Mouse (Mus musculus) liver, embryonic 14.5 days (tissue): Measurements from ENCODE around the gene Tmem143. TPM values are rescaled to one million over a fixed set of nuclear protein-coding genes. Genes with fewer than 3 reads are reported as not detected.

Experiments
- ATAC-seq: fragments of 200-750 bp; cut with Nextera tagmentation; 2 replicates; pipeline ENCODE4 v1.8.0; 2017; ENCODE audit warnings: moderate number of reproducible peaks, mild to moderate bottlenecking, moderate library complexity; ENCODE audit not compliant: insufficient read depth
- DNase-seq, 3 experiments: peaks; one replicate each; pipeline ENCODE4 v3.0.0-alpha.2; 2012 to 2013; ENCODE audit warnings: low read depth in 3 of 3, low spot score in 3 of 3
- H3K27ac ChIP-seq: fragments of 300-500 bp; sonication (generic); 2 replicates; pipeline ENCODE4 v1.5.1; 2014; ENCODE audit warnings: moderate library complexity, mild to moderate bottlenecking, control low read depth, inconsistent platforms
- H3K27me3 ChIP-seq: fragments of 300-500 bp; sonication (generic); 2 replicates; pipeline ENCODE4 v1.6.1; 2014; ENCODE audit warnings: mild to moderate bottlenecking, low read length, moderate library complexity; ENCODE audit not compliant: control insufficient read depth, insufficient read depth
- H3K36me3 ChIP-seq: fragments of 300-500 bp; sonication (generic); replicated peaks from 2 replicates; pipeline ENCODE4 v1.6.1; 2014; ENCODE audit warnings: low read depth; ENCODE audit not compliant: control insufficient read depth, insufficient read depth
- H3K4me1 ChIP-seq, 2 experiments: fragments of 200-500 bp in 1 of 2; fragments of 300-500 bp in 1 of 2; sonication (generic) in 1 of 2; replicated peaks; 2 replicates each; pipeline ENCODE4 v1.6.1; 2012 to 2014; ENCODE audit warnings: antibody characterized with exemption in 1 of 2, inconsistent platforms in 1 of 2, low read length in 1 of 2; ENCODE audit not compliant: control insufficient read depth in 2 of 2, insufficient read depth in 2 of 2
- H3K4me2 ChIP-seq: fragments of 300-500 bp; sonication (generic); 2 replicates; pipeline ENCODE4 v1.6.1; 2014; ENCODE audit warnings: low read depth, mild to moderate bottlenecking, control low read depth, moderate library complexity
- H3K4me3 ChIP-seq, 2 experiments: fragments of 200-500 bp in 1 of 2; fragments of 300-500 bp in 1 of 2; sonication (generic) in 1 of 2; 2 replicates each; pipeline ENCODE4 v1.5.1; 2012 to 2014; ENCODE audit warnings: low read depth in 2 of 2, low read length in 2 of 2, mild to moderate bottlenecking in 2 of 2, control low read depth in 1 of 2, inconsistent platforms in 1 of 2, moderate library complexity in 1 of 2; ENCODE audit not compliant: insufficient read depth in 1 of 2
- H3K9ac ChIP-seq: fragments of 300-500 bp; sonication (generic); replicated peaks from 2 replicates; pipeline ENCODE4 v1.6.1; 2014; ENCODE audit warnings: mild to moderate bottlenecking, control low read depth, moderate library complexity
- H3K9me3 ChIP-seq: fragments of 300-500 bp; sonication (generic); 2 replicates; pipeline ENCODE4 v1.6.1; 2016; ENCODE audit warnings: low read length, mixed read lengths; ENCODE audit not compliant: control insufficient read depth
- CTCF ChIP-seq: IDR thresholded peaks from 2 replicates; pipeline ENCODE4 v1.5.1; 2016; ENCODE audit warnings: antibody characterized with exemption, low read depth, control low read depth
- EP300 ChIP-seq: IDR thresholded peaks from 2 replicates; pipeline ENCODE4 v1.6.1; 2016; ENCODE audit warnings: antibody characterized with exemption, low read depth
- whole genome bisulfite sequencing: fragments of 180-500 bp; shearing (Covaris S2); extraction: QIAGEN DNeasy Blood & Tissue Kit; methylation state at CpG from one replicate; pipeline ENCODE4 v1.1.7; 2014; ENCODE audit not compliant: insufficient replicate concordance; 5-methylcytosine and 5-hydroxymethylcytosine counted together
- polyA plus RNA-seq, 2 experiments: library from polyadenylated mRNA; depleted of rRNA in 1 of 2; stranded (reverse) in 1 of 2; unstranded in 1 of 2; fragments of >200 nt; fragmentation: Nextera tagmentation in 1 of 2; extraction: Ambion mirVana in 1 of 2; gene quantifications; 2 replicates each; pipeline versions ENCODE4 v1.2.1 to v1.2.3; 2012 to 2014

Tmem143 gene
- polyA plus RNA-seq (2012; rRNA removed) (8.6 and 10.2 TPM in 2 replicates), polyA plus RNA-seq (2014; fragmentation: Nextera tagmentation; extraction: Ambion mirVana) (2.4 and 2.7 TPM in 2 replicates)

- Histone ChIP-seq H3K9ac (peak within 1 kb of the TSS; percentile 61), H3K4me3 (peak within 1 kb of the TSS; percentile 54 to 79), H3K4me2 (peak within 1 kb of the TSS; percentile 94), H3K4me1 (peaks cover 11 to 17% of the 10 kb centered on the region in 2 experiments), H3K27me3 (no peaks in the 10 kb centered on the region), H3K36me3 (no peaks in the 10 kb centered on the region), H3K9me3 (no peaks in the 10 kb centered on the region), H3K27ac (peak within 1 kb of the TSS; percentile 67)
- ATAC-seq (peak; percentile 84), DNase-seq (peak; percentile 92 to 97 (median 94))
- under 1% methylated on average over 40 of the region's 40 CpGs for WGBS
- TF ChIP-seq EP300 (no peak), CTCF (no peak)
Observed at GRCm38 (mm10) chr7:45896517-45897257, at the start of gene Tmem143, which contains the start of gene Syngr4. TSS of gene Tmem143 (plus strand) at chr7:45896941. TSS of gene Syngr4 (minus strand) at chr7:45896714.

- Histone ChIP-seq H3K9ac (no peak overlapping the region), H3K27me3 (peaks cover 6% of the 10 kb centered on the region; the same call in 1 of the 2 replicates), H3K36me3 (no peaks in the 10 kb centered on the region), H3K4me3 (no peak overlapping the region), H3K9me3 (no peaks in the 10 kb centered on the region), H3K27ac (no peak overlapping the region), H3K4me2 (no peak overlapping the region), H3K4me1 (no peaks in the 10 kb centered on the region)
- WGBS = 32% methylated on average over 6 of the region's 6 CpGs
- no peak for TF ChIP-seq CTCF
- TF ChIP-seq EP300 = no peak
- no peak for DNase-seq
- no peak for ATAC-seq
Observed at GRCm38 (mm10) chr7:45848447-45849027, 48.2 kb upstream of the Tmem143 start.

- Histone ChIP-seq H3K27ac (no peak overlapping the region), H3K4me3 (no peak overlapping the region), H3K36me3 (no peaks in the 10 kb centered on the region), H3K9ac (no peak overlapping the region), H3K4me1 (no peaks in the 10 kb centered on the region), H3K9me3 (no peaks in the 10 kb centered on the region), H3K4me2 (no peak overlapping the region), H3K27me3 (peaks cover 6% of the 10 kb centered on the region; the same call in 1 of the 2 replicates)
- TF ChIP-seq EP300 (no peak), CTCF (no peak)
- no peak for ATAC-seq
- no peak for DNase-seq
- WGBS = 58% methylated on average over 3 of the region's 3 CpGs
Observed at GRCm38 (mm10) chr7:45850661-45851060, 46.1 kb upstream of the Tmem143 start.

- DNase-seq = no peak
- WGBS = 64% methylated on average over 12 of the region's 12 CpGs
- no peak for TF ChIP-seq CTCF
- no peak for TF ChIP-seq EP300
- ATAC-seq = no peak
- Histone ChIP-seq H3K27ac (no peak overlapping the region), H3K9ac (no peak overlapping the region), H3K27me3 (peaks cover 15% of the 10 kb centered on the region), H3K36me3 (no peaks in the 10 kb centered on the region), H3K9me3 (no peaks in the 10 kb centered on the region), H3K4me2 (no peak overlapping the region), H3K4me3 (no peak overlapping the region), H3K4me1 (no peaks in the 10 kb centered on the region)
Observed at GRCm38 (mm10) chr7:45853089-45853488, 43.7 kb upstream of the Tmem143 start.
